Mouse (Mus musculus): ENCODE measurements around the gene Tsc22d1. TPM values are rescaled to one million over a fixed set of nuclear protein-coding genes. Genes with fewer than 3 reads are reported as not detected.

Tsc22d1 gene
- polyA plus RNA-seq, 1 experiment from 2014 or later, result 645 TPM

GRCm38 (mm10) chr14:76432816-76433215, 18.1 kb downstream of the Tsc22d1 start:
- 92% methylated on average over 8 of the region's 8 CpGs for WGBS

GRCm38 (mm10) chr14:76442160-76442559, 27.4 kb downstream of the Tsc22d1 start:
- Histone ChIP-seq H3K4me3 (ENCODE audit: low read depth, low read length) (no peak overlapping the region), H3K27ac (ENCODE audit: low read depth) (no peak overlapping the region), H3K4me1 (ENCODE audit: insufficient read depth) (no peaks in the 10 kb centered on the region), H3K4me2 (no peak overlapping the region), H3K9me3 (ENCODE audit: low read depth, low read length) (no peaks in the 10 kb centered on the region), H3K9ac (no peak overlapping the region), H3K36me3 (ENCODE audit: insufficient read depth) (peaks cover 37% of the 10 kb centered on the region), H3K27me3 (ENCODE audit: insufficient read depth, low read length) (no peaks in the 10 kb centered on the region)
- no peak for ATAC-seq (ENCODE audit: insufficient read depth)
- no peak for TF ChIP-seq CTCF (IDR thresholded peaks at IDR 0.05; ENCODE audit: low read depth)
- DNase-seq, result peak; percentile 39
- WGBS, result 64% methylated on average over 10 of the region's 10 CpGs

More at GRCm38 (mm10) chr14:76432816-76433215, 18.1 kb downstream of the Tsc22d1 start:
- H3K4me1 ChIP-seq (ENCODE audit: insufficient read depth), result no peaks in the 10 kb centered on the region
- TF ChIP-seq CTCF (IDR thresholded peaks at IDR 0.05; ENCODE audit: low read depth), result no peak
- no peak overlapping the region for H3K9ac ChIP-seq
- no peak for ATAC-seq (ENCODE audit: insufficient read depth)
- H3K9me3 ChIP-seq (ENCODE audit: low read depth, low read length), result no peaks in the 10 kb centered on the region
- H3K4me3 ChIP-seq (ENCODE audit: low read depth, low read length), result no peak overlapping the region
- no peaks in the 10 kb centered on the region for H3K27me3 ChIP-seq (ENCODE audit: insufficient read depth, low read length)
- H3K4me2 ChIP-seq, result no peak overlapping the region
- no peak for DNase-seq
- H3K27ac ChIP-seq (ENCODE audit: low read depth), result no peak overlapping the region
- peaks cover 47% of the 10 kb centered on the region; the same call in 1 of the 2 replicates for H3K36me3 ChIP-seq (ENCODE audit: insufficient read depth)

- Histone ChIP-seq H3K4me3 (ENCODE audit: low read depth, low read length) (no peak overlapping the region), H3K4me1 (ENCODE audit: insufficient read depth) (peaks cover 43% of the 10 kb centered on the region), H3K27me3 (ENCODE audit: insufficient read depth, low read length) (no peaks in the 10 kb centered on the region), H3K27ac (ENCODE audit: low read depth) (0 out of 2 replicates have a peak overlapping the region, but pooled peaks have one; percentile 19), H3K9ac (no peak overlapping the region), H3K4me2 (peak overlapping the region; percentile 30; the same call in 1 of the 2 replicates), H3K36me3 (ENCODE audit: insufficient read depth) (no peaks in the 10 kb centered on the region), H3K9me3 (ENCODE audit: low read depth, low read length) (no peaks in the 10 kb centered on the region)
- WGBS, result 39% methylated on average over 4 of the region's 4 CpGs
- peak; percentile 96 for DNase-seq
- TF ChIP-seq CTCF (IDR thresholded peaks at IDR 0.05; ENCODE audit: low read depth), result no peak
- peak; percentile 97 for ATAC-seq (ENCODE audit: insufficient read depth)
Measured at GRCm38 (mm10) chr14:76448987-76449386, 34.2 kb downstream of the Tsc22d1 start.

- H3K4me2 ChIP-seq, result no peak overlapping the region
- no peak for ATAC-seq (ENCODE audit: insufficient read depth)
- no peaks in the 10 kb centered on the region for H3K27me3 ChIP-seq (ENCODE audit: insufficient read depth, low read length)
- H3K9ac ChIP-seq, result no peak overlapping the region
- WGBS, result 44% methylated on average over 6 of the region's 6 CpGs
- DNase-seq, result peak; percentile 28
- TF ChIP-seq CTCF (IDR thresholded peaks at IDR 0.05; ENCODE audit: low read depth), result no peak
- no peaks in the 10 kb centered on the region for H3K36me3 ChIP-seq (ENCODE audit: insufficient read depth)
- H3K27ac ChIP-seq (ENCODE audit: low read depth), result no peak overlapping the region
- H3K4me1 ChIP-seq (ENCODE audit: insufficient read depth), result peaks cover 47% of the 10 kb centered on the region
- no peaks in the 10 kb centered on the region for H3K9me3 ChIP-seq (ENCODE audit: low read depth, low read length)
- no peak overlapping the region for H3K4me3 ChIP-seq (ENCODE audit: low read depth, low read length)
Measured at GRCm38 (mm10) chr14:76451011-76451410, 36.2 kb downstream of the Tsc22d1 start.

- H3K9ac ChIP-seq, result 0 out of 2 replicates have a peak overlapping the region, but pooled peaks have one; percentile 20
- no peaks in the 10 kb centered on the region for H3K27me3 ChIP-seq (ENCODE audit: insufficient read depth, low read length)
- H3K9me3 ChIP-seq (ENCODE audit: low read depth, low read length), result no peaks in the 10 kb centered on the region
- ATAC-seq (ENCODE audit: insufficient read depth), result no peak
- peak; percentile 84 for DNase-seq
- no peak overlapping the region for H3K4me3 ChIP-seq (ENCODE audit: low read depth, low read length)
- 49% methylated on average over 17 of the region's 17 CpGs for WGBS
- H3K4me1 ChIP-seq (ENCODE audit: insufficient read depth), result peaks cover 47% of the 10 kb centered on the region
- no peaks in the 10 kb centered on the region for H3K36me3 ChIP-seq (ENCODE audit: insufficient read depth)
- TF ChIP-seq CTCF (IDR thresholded peaks at IDR 0.05; ENCODE audit: low read depth), result no peak
- peak overlapping the region; percentile 24; the same call in 1 of the 2 replicates for H3K27ac ChIP-seq (ENCODE audit: low read depth)
- H3K4me2 ChIP-seq, result peak overlapping the region; percentile 27; the same call in 1 of the 2 replicates
Measured at GRCm38 (mm10) chr14:76452751-76453360, 38.1 kb downstream of the Tsc22d1 start.

GRCm38 (mm10) chr14:76454673-76455072, 39.9 kb downstream of the Tsc22d1 start:
- ATAC-seq (ENCODE audit: insufficient read depth), result no peak

GRCm38 (mm10) chr14:76455159-76455558, 40.4 kb downstream of the Tsc22d1 start:
- ATAC-seq (ENCODE audit: insufficient read depth) (no peak), DNase-seq (peak; percentile 9)
- H3K27me3 ChIP-seq (ENCODE audit: insufficient read depth, low read length), result no peaks in the 10 kb centered on the region
- 75% methylated on average over 7 of the region's 7 CpGs for WGBS
- no peaks in the 10 kb centered on the region for H3K9me3 ChIP-seq (ENCODE audit: low read depth, low read length)
- no peak overlapping the region for H3K4me3 ChIP-seq (ENCODE audit: low read depth, low read length)
- H3K9ac ChIP-seq, result no peak overlapping the region
- peaks cover 36% of the 10 kb centered on the region for H3K4me1 ChIP-seq (ENCODE audit: insufficient read depth)
- no peak overlapping the region for H3K4me2 ChIP-seq
- no peaks in the 10 kb centered on the region for H3K36me3 ChIP-seq (ENCODE audit: insufficient read depth)
- H3K27ac ChIP-seq (ENCODE audit: low read depth), result 0 out of 2 replicates have a peak overlapping the region, but pooled peaks have one; percentile 8
- TF ChIP-seq CTCF (IDR thresholded peaks at IDR 0.05; ENCODE audit: low read depth), result no peak

More at GRCm38 (mm10) chr14:76454673-76455072, 39.9 kb downstream of the Tsc22d1 start:
- Histone ChIP-seq H3K9ac (no peak overlapping the region), H3K4me1 (ENCODE audit: insufficient read depth) (peaks cover 41% of the 10 kb centered on the region), H3K27ac (ENCODE audit: low read depth) (0 out of 2 replicates have a peak overlapping the region, but pooled peaks have one; percentile 8), H3K27me3 (ENCODE audit: insufficient read depth, low read length) (no peaks in the 10 kb centered on the region), H3K36me3 (ENCODE audit: insufficient read depth) (no peaks in the 10 kb centered on the region), H3K4me3 (ENCODE audit: low read depth, low read length) (no peak overlapping the region), H3K9me3 (ENCODE audit: low read depth, low read length) (no peaks in the 10 kb centered on the region), H3K4me2 (no peak overlapping the region)
- 65% methylated on average over 5 of the region's 5 CpGs for WGBS
- peak; percentile 44 for DNase-seq
- no peak for TF ChIP-seq CTCF (IDR thresholded peaks at IDR 0.05; ENCODE audit: low read depth)

Measured in lung, embryonic 14.5 days (tissue).